Mouse (Mus musculus): Measurements from ENCODE around the gene Kif5a.
A peak's percentile ranks its signal among the peaks of the same experiment; 100 is the strongest.

DNA sequence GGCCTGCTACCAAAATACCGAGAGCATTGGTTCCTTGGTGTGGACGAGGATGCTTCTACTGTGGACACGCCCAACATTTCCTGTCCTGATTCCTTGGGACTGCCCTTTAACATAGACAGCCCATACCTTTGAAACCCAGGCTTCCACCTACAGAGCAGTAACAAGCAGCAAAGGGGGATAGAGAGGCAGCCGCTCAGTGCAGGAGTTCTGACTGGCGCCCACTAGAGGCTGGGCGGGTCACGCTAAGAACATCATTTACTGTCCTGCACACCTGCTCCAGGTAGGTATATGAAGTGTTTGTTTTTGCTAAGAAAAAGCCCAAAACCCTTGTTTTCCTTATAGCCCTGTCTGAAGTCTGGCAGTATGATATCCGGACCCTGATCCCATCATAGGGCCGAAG, 30.0 kb downstream of the Kif5a start:
- TF ChIP-seq POLR2A (IDR thresholded peaks at IDR 0.05; ENCODE audit: insufficient read depth, low read depth, low read length) (no peak), CTCF (IDR thresholded peaks at IDR 0.05) (peak; percentile 32), EP300 (IDR thresholded peaks at IDR 0.05; ENCODE audit: insufficient read depth, low read depth, low read length) (no peak)
